Mouse (Mus musculus): ENCODE data around the gene Smim8.
A peak's percentile ranks its signal among the peaks of the same experiment; 100 is the strongest.

GRCm38 (mm10) chr4:34782730-34783129 lies 4.5 kb upstream of the Smim8 start:
- TF ChIP-seq CTCF (conservative IDR thresholded peaks at IDR 0.05 in 1 of 2, IDR thresholded peaks at IDR 0.05 in 1 of 2; ENCODE audit: low read depth in 2 of 2, low read length in 2 of 2) (peak in 1 of 2 experiments; percentile 59; a peak in 2 of 4 replicates), MAZ (IDR thresholded peaks at IDR 0.05; ENCODE audit: low read depth, low read length) (no peak), POLR2A (IDR thresholded peaks at IDR 0.05; ENCODE audit: low read depth, low read length) (no peak)

All from CH12.LX (cell line).